In genomic region chr1:160035561-160035960, GRCm38 (mm10) we compare ENCODE assay signal across 19 mouse cellular contexts. TPM values are rescaled to one million over a fixed set of nuclear protein-coding genes. Genes with fewer than 3 reads are reported as not detected.
DNase-seq lines count a peak whose midpoint lies in the region; ATAC-seq and TF ChIP-seq lines count a peak whose summit lies in the region.
"Had no signal": no experiment of that assay in that cellular context is flagged by ENCODE, and none has a peak within 500 bp of the region (broad histone marks: within the 10 kb centered on the region; RNA-seq: fewer than 3 reads in every experiment).

No protein-coding gene starts in this region.

- ATAC-seq in forebrain, postnatal 0 days: no peak
- ATAC-seq: forebrain, embryonic 16.5 days; hindbrain, postnatal 0 days had no signal

- no peak overlapping the region for H3K4me2 ChIP-seq in forebrain, postnatal 0 days (ENCODE audit: low read depth)
- H3K4me2 ChIP-seq: embryonic facial prominence, embryonic 13.5 days; forebrain, embryonic 12.5 days; heart, embryonic 11.5 days; heart, embryonic 15.5 days; hindbrain, embryonic 13.5 days had no signal

- H3K79me2 ChIP-seq in heart, adult 2 months (replicated peaks; ENCODE audit: control insufficient read depth, insufficient read depth, low read length): no peaks in the 10 kb centered on the region

- H3K9ac ChIP-seq in heart, adult 2 months (ENCODE audit: low read depth, low read length): no peak overlapping the region
- no peak overlapping the region for H3K9ac ChIP-seq in forebrain, postnatal 0 days
- H3K9ac ChIP-seq: embryonic facial prominence, embryonic 13.5 days; forebrain, embryonic 12.5 days; heart, embryonic 15.5 days; hindbrain, embryonic 13.5 days had no signal

- H3K4me3 ChIP-seq in heart, adult 2 months: no peak overlapping the region
- no peak overlapping the region for H3K4me3 ChIP-seq in forebrain, postnatal 0 days (ENCODE audit: low read depth, low read length)
- H3K4me3 ChIP-seq: embryonic facial prominence, embryonic 13.5 days; forebrain, embryonic 12.5 days; heart, embryonic 15.5 days; hindbrain, embryonic 13.5 days had no signal

- TF ChIP-seq CTCF in heart, adult 2 months (IDR thresholded peaks at IDR 0.05): no peak
- TF ChIP-seq CTCF in forebrain, postnatal 0 days (IDR thresholded peaks at IDR 0.05; ENCODE audit: low read depth): no peak

- DNase-seq in heart, adult 2 months: no peak
- no peak for DNase-seq in heart, adult 8-10 months (ENCODE audit: low spot score)
- peak; percentile 65 for DNase-seq in lung, postnatal 36 days
- no peak for DNase-seq in lung, postnatal 10 days
- peak; percentile 42 for DNase-seq in skeletal muscle tissue, adult 2 months (ENCODE audit: low read depth, low spot score)
- DNase-seq in forebrain, postnatal 0 days: no peak
- DNase-seq: adrenal gland, postnatal 25 days; cerebellum, adult 18-20 months; cerebellum, adult 9-11 months; cerebellum, postnatal 36 days; gastrocnemius, postnatal 10 days; heart, postnatal 14 days had no signal

- H3K27me3 ChIP-seq in heart, adult 2 months (ENCODE audit: control insufficient read depth, insufficient read depth, low read length): no peaks in the 10 kb centered on the region
- no peaks in the 10 kb centered on the region for H3K27me3 ChIP-seq in forebrain, postnatal 0 days (ENCODE audit: insufficient read depth, low read length)
- H3K27me3 ChIP-seq: embryonic facial prominence, embryonic 13.5 days; forebrain, embryonic 12.5 days; heart, embryonic 15.5 days; hindbrain, embryonic 13.5 days had no signal

- peaks cover 12% of the 10 kb centered on the region; the same call in 1 of the 2 replicates for H3K36me3 ChIP-seq in heart, adult 2 months (ENCODE audit: control insufficient read depth, insufficient read depth, low read length)
- no peaks in the 10 kb centered on the region for H3K36me3 ChIP-seq in forebrain, postnatal 0 days (ENCODE audit: insufficient read depth)
- H3K36me3 ChIP-seq: embryonic facial prominence, embryonic 13.5 days; forebrain, embryonic 12.5 days; heart, embryonic 15.5 days; hindbrain, embryonic 13.5 days had no signal

- no peak for TF ChIP-seq POLR2A in heart, adult 2 months (IDR thresholded peaks at IDR 0.05; ENCODE audit: insufficient read depth, low read depth, low read length)

- TF ChIP-seq EP300 in heart, adult 2 months (IDR thresholded peaks at IDR 0.05; ENCODE audit: insufficient read depth, low read depth, low read length): no peak

- peak overlapping the region; percentile 86 for H3K27ac ChIP-seq in heart, adult 2 months
- no peak overlapping the region for H3K27ac ChIP-seq in forebrain, postnatal 0 days (ENCODE audit: low read depth, low read length)
- H3K27ac ChIP-seq: embryonic facial prominence, embryonic 13.5 days; forebrain, embryonic 12.5 days; heart, embryonic 15.5 days; hindbrain, embryonic 13.5 days; hindbrain, postnatal 0 days had no signal

- peaks cover 7% of the 10 kb centered on the region for H3K4me1 ChIP-seq in heart, adult 2 months (ENCODE audit: control insufficient read depth, insufficient read depth, low read length)
- H3K4me1 ChIP-seq in forebrain, postnatal 0 days (ENCODE audit: insufficient read depth): no peaks in the 10 kb centered on the region
- H3K4me1 ChIP-seq: embryonic facial prominence, embryonic 13.5 days; forebrain, embryonic 12.5 days; hindbrain, embryonic 13.5 days had no signal

- WGBS in heart, adult 2 months: 33% methylated on average over 3 of the region's 3 CpGs
- 82% methylated on average over 3 of the region's 3 CpGs for WGBS in forebrain, postnatal 0 days

- H3K9me3 ChIP-seq in forebrain, postnatal 0 days (ENCODE audit: low read length): no peaks in the 10 kb centered on the region
- H3K9me3 ChIP-seq: embryonic facial prominence, embryonic 13.5 days; forebrain, embryonic 12.5 days; heart, embryonic 15.5 days; hindbrain, embryonic 13.5 days had no signal

- intact Hi-C loops in heart, adult 2 months (cut with DNase I): loop anchor here (10.0 kb wide), 1 partner anchor 1001 kb away; no protein-coding TSS in a partner anchor

RNA-seq across cellular contexts. Expression of gene 4930523C07Rik, which starts 8.6 kb away (rescaled TPM):
- 10 to 100 TPM; 17.4 to 22.3 TPM for total RNA-seq in heart, adult 2 months (2021)
- 10.7 and 10.9 TPM in 2 replicates for polyA plus RNA-seq in heart, adult 2 months (2012; rRNA removed)
- 10 to 100 TPM; 19.6 to 23.7 (median 20.2) TPM for total RNA-seq in heart, adult 8-10 months (2022)
- total RNA-seq in forebrain, postnatal 0 days (2014; rRNA removed): 1.0 and 3.3 TPM in 2 replicates
- polyA plus RNA-seq in forebrain, postnatal 0 days (2015; fragmentation: Nextera tagmentation; extraction: Ambion mirVana): 2.5 and 3.8 TPM in 2 replicates

Comparison
In these comparisons a context has a peak if more than half of its experiments do, and no peak if none do; other contexts are left out.
1. DNase-seq: peak in lung, postnatal 36 days (single experiment) and skeletal muscle tissue, adult 2 months (single experiment); none in heart, adult 2 months (0 of 2), heart, adult 8-10 months (single experiment), lung, postnatal 10 days (single experiment) and forebrain, postnatal 0 days (single experiment).